Mouse (Mus musculus) CH12.LX (cell line): ENCODE results near the gene Fbxw8. TPM values are rescaled to one million over a fixed set of nuclear protein-coding genes. Genes with fewer than 3 reads are reported as not detected.

ENCODE experiments used
- DNase-seq: peaks from one replicate; pipeline ENCODE4 v3.0.0-alpha.2; 2013; ENCODE audit errors: extremely low read depth
- H3K27ac ChIP-seq: 2 replicates; pipeline ENCODE4 v1.5.1; 2012; ENCODE audit warnings: low read depth, mild to moderate bottlenecking, control low read depth, moderate library complexity; ENCODE audit not compliant: insufficient read depth
- H3K27me3 ChIP-seq: replicated peaks from 2 replicates; pipeline ENCODE3; 2012; ENCODE audit warnings: inconsistent platforms
- H3K36me3 ChIP-seq, 2 experiments: replicated peaks in 1 of 2; 2 replicates each; pipeline versions ENCODE3 to v1.6.1; 2012; ENCODE audit warnings: inconsistent platforms in 1 of 2, low read length in 1 of 2, mild to moderate bottlenecking in 1 of 2, mixed read lengths in 1 of 2, moderate library complexity in 1 of 2; ENCODE audit not compliant: control insufficient read depth in 1 of 2, insufficient read depth in 1 of 2
- H3K4me1 ChIP-seq, 2 experiments: 2 replicates each; pipeline ENCODE4 v1.6.1; 2012; ENCODE audit warnings: inconsistent platforms in 1 of 2, moderate library complexity in 1 of 2; ENCODE audit not compliant: insufficient read depth in 2 of 2, control insufficient read depth in 1 of 2
- H3K4me2 ChIP-seq: 2 replicates; pipeline ENCODE4 v1.6.1; 2012; ENCODE audit warnings: low read depth, mild to moderate bottlenecking, control low read depth; ENCODE audit not compliant: poor library complexity, insufficient read depth, severe bottlenecking
- H3K4me3 ChIP-seq, 3 experiments: fragments of 150-350 bp in 1 of 3; sonication (generic) in 1 of 3; replicated peaks in 1 of 3; 2 replicates each; pipeline versions ENCODE3 to v1.5.1; 2011 to 2012; ENCODE audit warnings: low read depth in 2 of 3, low read length in 2 of 3, mild to moderate bottlenecking in 2 of 3, moderate library complexity in 2 of 3, control low read depth in 1 of 3, improper control_type of control experiment in 1 of 3, inconsistent platforms in 1 of 3, mixed read lengths in 1 of 3; ENCODE audit not compliant: poor library complexity in 1 of 3
- H3K79me2 ChIP-seq: replicated peaks from 2 replicates; pipeline ENCODE4 v1.6.1; 2012; ENCODE audit warnings: mild to moderate bottlenecking, moderate library complexity; ENCODE audit not compliant: control insufficient read depth, poor library complexity, insufficient read depth, severe bottlenecking; ENCODE audit errors: extremely low read depth
- H3K9ac ChIP-seq: 2 replicates; pipeline ENCODE4 v1.6.1; 2012; ENCODE audit warnings: low read depth, mild to moderate bottlenecking, control low read depth, moderate library complexity; ENCODE audit not compliant: insufficient read depth
- H3K9me3 ChIP-seq: replicated peaks from 2 replicates; pipeline ENCODE3; 2012; ENCODE audit warnings: low read length, inconsistent platforms, mixed read lengths
- BHLHE40 ChIP-seq: IDR thresholded peaks from 2 replicates; pipeline ENCODE4 v1.6.1; 2011; ENCODE audit warnings: mild to moderate bottlenecking, low read depth, low read length, improper control_type of control experiment
- CHD2 ChIP-seq: IDR thresholded peaks from 2 replicates; pipeline ENCODE4 v1.6.1; 2011; ENCODE audit warnings: low read length, improper control_type of control experiment
- ELF1 ChIP-seq: IDR thresholded peaks from 2 replicates; pipeline ENCODE4 v1.6.1; 2014; ENCODE audit warnings: low read depth, mild to moderate bottlenecking, inconsistent platforms, low read length, improper control_type of control experiment
- EP300 ChIP-seq: IDR thresholded peaks from 2 replicates; pipeline ENCODE4 v1.6.1; 2011; ENCODE audit warnings: low read length, improper control_type of control experiment
- ETS1 ChIP-seq: conservative IDR thresholded peaks from 2 replicates; pipeline ENCODE4 v1.6.1; 2012; ENCODE audit warnings: low read depth, mild to moderate bottlenecking, inconsistent platforms, low read length, improper control_type of control experiment, moderate library complexity
- GABPA ChIP-seq: IDR thresholded peaks from 2 replicates; pipeline ENCODE4 v1.6.1; 2012; ENCODE audit warnings: low read depth, low read length, improper control_type of control experiment, inconsistent platforms; ENCODE audit not compliant: insufficient replicate concordance
- HCFC1 ChIP-seq: IDR thresholded peaks from 2 replicates; pipeline ENCODE4 v1.6.1; 2012; ENCODE audit warnings: low read depth, mild to moderate bottlenecking, inconsistent platforms, low read length, improper control_type of control experiment
- IRF4 ChIP-seq: IDR thresholded peaks from 2 replicates; pipeline ENCODE4 v1.6.1; 2014; ENCODE audit warnings: low read depth, mild to moderate bottlenecking, inconsistent platforms, low read length, improper control_type of control experiment
- JUN ChIP-seq: IDR thresholded peaks from 2 replicates; pipeline ENCODE4 v1.6.1; 2011; ENCODE audit warnings: low read depth, mild to moderate bottlenecking, low read length, improper control_type of control experiment, moderate library complexity; ENCODE audit not compliant: insufficient read depth
- JUND ChIP-seq: conservative IDR thresholded peaks from 2 replicates; pipeline ENCODE4 v1.6.1; 2011; ENCODE audit warnings: low read depth, low read length, improper control_type of control experiment
- MAX ChIP-seq: IDR thresholded peaks from 2 replicates; pipeline ENCODE4 v1.6.1; 2011; ENCODE audit warnings: low read length, improper control_type of control experiment
- MAZ ChIP-seq: IDR thresholded peaks from 2 replicates; pipeline ENCODE4 v1.6.1; 2012; ENCODE audit warnings: low read depth, mild to moderate bottlenecking, inconsistent platforms, low read length, improper control_type of control experiment, moderate library complexity
- MEF2A ChIP-seq: IDR thresholded peaks from 2 replicates; pipeline ENCODE4 v1.6.1; 2014; ENCODE audit warnings: low read depth, mild to moderate bottlenecking, inconsistent platforms, low read length, improper control_type of control experiment, borderline replicate concordance
- MXI1 ChIP-seq: IDR thresholded peaks from 2 replicates; pipeline ENCODE4 v1.6.1; 2011; ENCODE audit warnings: mild to moderate bottlenecking, low read depth, low read length, improper control_type of control experiment
- MYC ChIP-seq: IDR thresholded peaks from 2 replicates; pipeline ENCODE4 v1.6.1; 2011; ENCODE audit warnings: low read depth, mild to moderate bottlenecking, improper control_type of control experiment, low read length
- NELFE ChIP-seq: IDR thresholded peaks from 2 replicates; pipeline ENCODE4 v1.6.1; 2011; ENCODE audit warnings: low read depth, low read length, improper control_type of control experiment
- PAX5 ChIP-seq: IDR thresholded peaks from 2 replicates; pipeline ENCODE4 v1.6.1; 2012; ENCODE audit warnings: low read length, inconsistent platforms, mixed read lengths
- POLR2A ChIP-seq: IDR thresholded peaks from 2 replicates; pipeline ENCODE4 v1.6.1; 2011; ENCODE audit warnings: low read depth, mild to moderate bottlenecking, improper control_type of control experiment, low read length
- RAD21 ChIP-seq: IDR thresholded peaks from 2 replicates; pipeline ENCODE4 v1.6.1; 2011; ENCODE audit warnings: low read depth, mild to moderate bottlenecking, low read length, improper control_type of control experiment, moderate library complexity
- SIN3A ChIP-seq: IDR thresholded peaks from 2 replicates; pipeline ENCODE4 v1.6.1; 2012; ENCODE audit warnings: low read length, improper control_type of control experiment, inconsistent platforms
- TCF12 ChIP-seq: IDR thresholded peaks from 2 replicates; pipeline ENCODE4 v1.6.1; 2014; ENCODE audit warnings: low read depth, mild to moderate bottlenecking, inconsistent platforms, low read length, improper control_type of control experiment
- ZC3H11A ChIP-seq: IDR thresholded peaks from 2 replicates; pipeline ENCODE4 v1.6.1; 2012; ENCODE audit warnings: low read depth, mild to moderate bottlenecking, inconsistent platforms, low read length, improper control_type of control experiment
- ZMIZ1 ChIP-seq: IDR thresholded peaks from 2 replicates; pipeline ENCODE4 v1.6.1; 2012; ENCODE audit warnings: low read depth, mild to moderate bottlenecking, inconsistent platforms, low read length, improper control_type of control experiment
- ZNF384 ChIP-seq: IDR thresholded peaks from 2 replicates; pipeline ENCODE4 v1.6.1; 2012; ENCODE audit warnings: low read depth, low read length, improper control_type of control experiment, inconsistent platforms
- dilution Hi-C: fragments of 300-500 bp; cut with MboI; formaldehyde crosslinking; loops from 2 replicates; pipeline ENCODE4 v1.14.3; 2020; ENCODE audit warnings: low sequenced_read_pairs; ENCODE audit not compliant: extremely low pct_unique_long_range_greater_than_20kb, extremely low pct_ligation_motif_present
- in situ Hi-C: fragments of 300-500 bp; cut with MboI; formaldehyde crosslinking; loops from 3 replicates; pipeline ENCODE4 v1.14.3; 2019; ENCODE audit warnings: low sequenced_read_pairs, low pct_ligation_motif_present, low pct_unique_long_range_greater_than_20kb, mixed read lengths
- polyA plus RNA-seq: library from polyadenylated mRNA; unstranded; fragments of >175 nt; gene quantifications from 2 replicates; pipeline ENCODE4 v1.2.1, GENCODE M21; 2012; ENCODE audit warnings: low read depth; ENCODE audit not compliant: insufficient read length
- total RNA-seq, 2 experiments: library from RNA; depleted of rRNA; stranded (reverse); fragments of 300-350 nt in 1 of 2; fragments of >200 nt in 1 of 2; gene quantifications; 2 replicates each; pipeline ENCODE4 v1.2.3; 2012 to 2014

Gene Fbxw8
- total and polyA plus RNA-seq, 3 experiments, result 41.7 to 50.9 (median 47.3) TPM

- DNase-seq, result no peak
- no peak overlapping the region for H3K9ac ChIP-seq
- no peak overlapping the region for H3K4me3 ChIP-seq
- H3K4me1 ChIP-seq, result peaks cover 8 to 26% of the 10 kb centered on the region in 2 experiments
- no peaks in the 10 kb centered on the region for H3K36me3 ChIP-seq
- no peaks in the 10 kb centered on the region for H3K79me2 ChIP-seq
- no peak overlapping the region for H3K4me2 ChIP-seq
- dilution Hi-C loops, result no loop called here
- in situ Hi-C loops, result no loop called here
- H3K9me3 ChIP-seq, result peaks cover 14% of the 10 kb centered on the region
- no peak overlapping the region for H3K27ac ChIP-seq
- TF ChIP-seq ZC3H11A (no peak), ZNF384 (no peak), PAX5 (no peak), TCF12 (no peak), ETS1 (no peak), MEF2A (no peak), JUND (no peak), IRF4 (no peak), NELFE (no peak), MXI1 (no peak), MYC (no peak), EP300 (no peak)
- H3K27me3 ChIP-seq, result no peaks in the 10 kb centered on the region
Observed at GRCm38 (mm10) chr5:118039241-118039668, 116.0 kb downstream of the Fbxw8 start.

GRCm38 (mm10) chr5:118037798-118038484, 117.3 kb downstream of the Fbxw8 start:
- Histone ChIP-seq H3K4me2 (peak overlapping the region; percentile 10), H3K4me3 (peak overlapping the region in 2 of 3 experiments; percentile 31 to 53), H3K9me3 (peaks cover 14% of the 10 kb centered on the region), H3K27me3 (no peaks in the 10 kb centered on the region), H3K4me1 (peaks cover 8 to 32% of the 10 kb centered on the region in 2 experiments), H3K36me3 (no peaks in the 10 kb centered on the region), H3K79me2 (no peaks in the 10 kb centered on the region), H3K27ac (no peak overlapping the region), H3K9ac (no peak overlapping the region)
- in situ Hi-C loops (no loop called here), dilution Hi-C loops (no loop called here)
- peak; percentile 79 for TF ChIP-seq CHD2
- TF ChIP-seq HCFC1, result peak; percentile 55
- TF ChIP-seq ZMIZ1, result no peak
- TF ChIP-seq IRF4, result peak; percentile 50; the same call in 1 of the 2 replicates
- TF ChIP-seq JUND, result no peak
- no peak for TF ChIP-seq MYC
- TF ChIP-seq POLR2A, result peak; percentile 55; the same call in 1 of the 2 replicates
- TF ChIP-seq ELF1, result peak; percentile 74
- TF ChIP-seq JUN, result no peak
- no peak for TF ChIP-seq RAD21
- peak; percentile 68; the same call in 1 of the 2 replicates for TF ChIP-seq TCF12
- TF ChIP-seq ETS1, result peak; percentile 52
- no peak for TF ChIP-seq MAX
- TF ChIP-seq SIN3A, result 0 out of 2 replicates have a peak, but pooled peaks have one; percentile 19
- TF ChIP-seq MAZ, result peak; percentile 64; the same call in 1 of the 2 replicates
- TF ChIP-seq GABPA, result no peak
- TF ChIP-seq ZNF384, result no peak
- peak; percentile 89 for TF ChIP-seq BHLHE40
- DNase-seq, result peak; percentile 84
